Mouse (Mus musculus): ENCODE measurements at regions not wholly inside any gene's neighbourhood (a gene's known extent, or its start where the extent isn't known, plus 50 kb on each side); places are given as distances from the start of the nearest gene placed in this dataset.

- WGBS = 41% methylated on average over 2 of the region's 2 CpGs
- Histone ChIP-seq H3K4me3 (replicated peaks; ENCODE audit: low read length) (no peak overlapping the region), H3K9ac (ENCODE audit: low read depth, low read length, severe bottlenecking) (no peak overlapping the region), H3K4me2 (replicated peaks; ENCODE audit: low read depth, low read length, severe bottlenecking) (no peak overlapping the region), H3K27me3 (ENCODE audit: control insufficient read depth, insufficient read depth, low read length) (no peaks in the 10 kb centered on the region), H3K4me1 (ENCODE audit: control insufficient read depth, insufficient read depth, low read length) (no peaks in the 10 kb centered on the region), H3K9me3 (ENCODE audit: control insufficient read depth, low read length) (no peaks in the 10 kb centered on the region), H3K27ac (replicated peaks; ENCODE audit: low read depth, low read length) (no peak overlapping the region), H3K36me3 (ENCODE audit: control insufficient read depth, insufficient read depth, low read length) (no peaks in the 10 kb centered on the region)
- TF ChIP-seq POLR2A (IDR thresholded peaks at IDR 0.05; ENCODE audit: borderline replicate concordance, extremely low read depth, insufficient read depth, insufficient read length) = no peak
- DNase-seq (ENCODE audit: low spot score) = no peak
- ATAC-seq (ENCODE audit: low FRiP score, low read depth) = no peak
These were observed 847.1 kb downstream of the D3Ertd751e start for GRCm38 (mm10) chr3:42589516-42589915.

- ATAC-seq (ENCODE audit: low FRiP score, low read depth) (no peak), DNase-seq (ENCODE audit: low spot score) (no peak)
- H3K4me2 ChIP-seq (replicated peaks; ENCODE audit: low read depth, low read length, severe bottlenecking) = no peak overlapping the region
- no peak for TF ChIP-seq POLR2A (IDR thresholded peaks at IDR 0.05; ENCODE audit: borderline replicate concordance, extremely low read depth, insufficient read depth, insufficient read length)
- H3K27me3 ChIP-seq (ENCODE audit: control insufficient read depth, insufficient read depth, low read length) = no peaks in the 10 kb centered on the region
- H3K4me3 ChIP-seq (replicated peaks; ENCODE audit: low read length) = no peak overlapping the region
- H3K27ac ChIP-seq (replicated peaks; ENCODE audit: low read depth, low read length) = no peak overlapping the region
- no peaks in the 10 kb centered on the region for H3K36me3 ChIP-seq (ENCODE audit: control insufficient read depth, insufficient read depth, low read length)
- no peaks in the 10 kb centered on the region for H3K9me3 ChIP-seq (ENCODE audit: control insufficient read depth, low read length)
- 53% methylated on average over 2 of the region's 2 CpGs for WGBS
- H3K4me1 ChIP-seq (ENCODE audit: control insufficient read depth, insufficient read depth, low read length) = no peaks in the 10 kb centered on the region
- H3K9ac ChIP-seq (ENCODE audit: low read depth, low read length, severe bottlenecking) = no peak overlapping the region
These were observed 847.7 kb downstream of the D3Ertd751e start for GRCm38 (mm10) chr3:42590126-42590525.

GRCm38 (mm10) chr3:42593792-42594433 is 851.5 kb downstream of the D3Ertd751e start:
- Histone ChIP-seq H3K27ac (replicated peaks; ENCODE audit: low read depth, low read length) (no peak overlapping the region), H3K27me3 (ENCODE audit: control insufficient read depth, insufficient read depth, low read length) (no peaks in the 10 kb centered on the region), H3K9ac (ENCODE audit: low read depth, low read length, severe bottlenecking) (no peak overlapping the region), H3K4me2 (replicated peaks; ENCODE audit: low read depth, low read length, severe bottlenecking) (no peak overlapping the region), H3K4me1 (ENCODE audit: control insufficient read depth, insufficient read depth, low read length) (no peaks in the 10 kb centered on the region), H3K36me3 (ENCODE audit: control insufficient read depth, insufficient read depth, low read length) (no peaks in the 10 kb centered on the region), H3K4me3 (replicated peaks; ENCODE audit: low read length) (no peak overlapping the region), H3K9me3 (ENCODE audit: control insufficient read depth, low read length) (no peaks in the 10 kb centered on the region)
- DNase-seq (ENCODE audit: low spot score) = no peak
- no peak for TF ChIP-seq POLR2A (IDR thresholded peaks at IDR 0.05; ENCODE audit: borderline replicate concordance, extremely low read depth, insufficient read depth, insufficient read length)
- 78% methylated on average over 6 of the region's 6 CpGs for WGBS
- no peak for ATAC-seq (ENCODE audit: low FRiP score, low read depth)

- no peak overlapping the region for H3K27ac ChIP-seq (replicated peaks; ENCODE audit: low read depth, low read length)
- no peak for ATAC-seq (ENCODE audit: low FRiP score, low read depth)
These were observed 854.3 kb downstream of the D3Ertd751e start for GRCm38 (mm10) chr3:42596686-42597085.

More at GRCm38 (mm10) chr3:42596686-42597085, 854.3 kb downstream of the D3Ertd751e start:
- no peaks in the 10 kb centered on the region for H3K27me3 ChIP-seq (ENCODE audit: control insufficient read depth, insufficient read depth, low read length)
- no peak overlapping the region for H3K9ac ChIP-seq (ENCODE audit: low read depth, low read length, severe bottlenecking)
- H3K4me1 ChIP-seq (ENCODE audit: control insufficient read depth, insufficient read depth, low read length) = no peaks in the 10 kb centered on the region
- TF ChIP-seq POLR2A (IDR thresholded peaks at IDR 0.05; ENCODE audit: borderline replicate concordance, extremely low read depth, insufficient read depth, insufficient read length) = no peak
- DNase-seq (ENCODE audit: low spot score) = no peak
- H3K9me3 ChIP-seq (ENCODE audit: control insufficient read depth, low read length) = no peaks in the 10 kb centered on the region
- 83% methylated on average over 1 of the region's 1 CpGs for WGBS
- H3K4me3 ChIP-seq (replicated peaks; ENCODE audit: low read length) = no peak overlapping the region
- no peaks in the 10 kb centered on the region for H3K36me3 ChIP-seq (ENCODE audit: control insufficient read depth, insufficient read depth, low read length)
- no peak overlapping the region for H3K4me2 ChIP-seq (replicated peaks; ENCODE audit: low read depth, low read length, severe bottlenecking)
